Mouse (Mus musculus) activated CD4-positive, CD25-positive, alpha-beta regulatory T cell, adult 4 months (primary cell): ENCODE measurements around the gene Abcb9. TPM values are rescaled to one million over a fixed set of nuclear protein-coding genes. Genes with fewer than 3 reads are reported as not detected.

Experiments
- ATAC-seq: one replicate; pipeline ENCODE4 v1.8.0; 2017
- polyA plus RNA-seq, 2 experiments: library from polyadenylated mRNA; unstranded; fragments of 100-300 nt; shearing (Covaris generic); gene quantifications; one replicate each; pipeline ENCODE4 v1.2.1; 2017

Abcb9 gene
- polyA plus RNA-seq, 2 experiments from 2014 or later = 12.0 to 23.4 TPM

DNA sequence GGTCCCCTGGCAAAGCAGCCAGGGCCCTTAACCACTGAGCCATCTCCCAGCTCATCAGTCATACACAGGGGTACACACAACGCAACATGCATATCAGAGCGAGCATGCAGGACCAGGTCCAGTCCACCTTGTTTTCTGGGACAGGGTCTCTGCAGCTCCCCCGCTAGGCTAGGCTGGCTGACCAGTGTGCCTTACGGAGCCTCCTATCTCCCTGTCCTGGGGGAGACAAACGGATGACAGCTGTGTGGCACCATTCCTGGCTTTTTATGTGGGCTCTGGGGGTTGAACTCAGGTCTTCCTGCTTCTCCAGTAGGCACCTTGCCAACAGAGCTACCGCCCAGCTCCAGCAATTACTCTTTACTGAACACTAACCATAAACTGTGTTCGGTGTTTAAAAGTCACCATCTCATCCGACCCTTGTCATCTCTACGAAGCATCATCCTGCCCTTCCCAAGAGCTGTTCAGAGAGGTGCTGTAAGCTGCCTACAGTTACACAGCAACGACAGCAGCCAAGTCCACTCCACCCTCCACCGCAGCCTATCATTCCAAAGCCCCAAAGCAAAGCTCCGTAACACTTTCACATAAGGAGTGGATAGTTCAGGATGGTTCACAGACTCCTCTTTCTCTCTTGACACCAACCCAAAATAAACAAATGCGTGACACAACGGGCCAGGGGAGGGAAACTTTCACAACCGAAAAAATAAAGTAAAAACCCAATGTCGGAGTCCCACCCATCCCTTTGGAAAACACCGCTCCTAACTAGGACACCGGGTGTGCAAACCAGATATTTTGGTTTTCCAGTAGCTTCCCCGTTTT lies 66.2 kb downstream of the Abcb9 start:
- ATAC-seq = no peak

DNA sequence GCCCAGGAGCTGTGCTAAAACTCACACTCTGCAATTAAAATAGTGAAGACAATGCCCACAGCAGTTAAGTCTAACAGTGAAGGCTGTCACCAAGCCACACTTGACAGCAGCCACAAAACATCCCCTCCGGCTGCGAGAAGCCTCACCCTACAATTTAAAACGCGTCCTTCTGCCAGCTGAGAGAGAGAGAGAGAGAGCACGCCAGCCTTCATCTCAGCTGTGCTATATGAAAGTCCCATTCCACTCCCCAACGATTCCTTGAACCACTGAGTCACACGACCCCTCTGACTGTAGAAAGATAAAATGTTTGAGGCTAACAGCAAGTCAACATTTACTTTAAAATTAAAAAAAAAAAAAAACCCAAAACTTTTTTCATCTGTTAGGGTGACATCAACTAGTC lies 66.9 kb downstream of the Abcb9 start:
- ATAC-seq = no peak

DNA sequence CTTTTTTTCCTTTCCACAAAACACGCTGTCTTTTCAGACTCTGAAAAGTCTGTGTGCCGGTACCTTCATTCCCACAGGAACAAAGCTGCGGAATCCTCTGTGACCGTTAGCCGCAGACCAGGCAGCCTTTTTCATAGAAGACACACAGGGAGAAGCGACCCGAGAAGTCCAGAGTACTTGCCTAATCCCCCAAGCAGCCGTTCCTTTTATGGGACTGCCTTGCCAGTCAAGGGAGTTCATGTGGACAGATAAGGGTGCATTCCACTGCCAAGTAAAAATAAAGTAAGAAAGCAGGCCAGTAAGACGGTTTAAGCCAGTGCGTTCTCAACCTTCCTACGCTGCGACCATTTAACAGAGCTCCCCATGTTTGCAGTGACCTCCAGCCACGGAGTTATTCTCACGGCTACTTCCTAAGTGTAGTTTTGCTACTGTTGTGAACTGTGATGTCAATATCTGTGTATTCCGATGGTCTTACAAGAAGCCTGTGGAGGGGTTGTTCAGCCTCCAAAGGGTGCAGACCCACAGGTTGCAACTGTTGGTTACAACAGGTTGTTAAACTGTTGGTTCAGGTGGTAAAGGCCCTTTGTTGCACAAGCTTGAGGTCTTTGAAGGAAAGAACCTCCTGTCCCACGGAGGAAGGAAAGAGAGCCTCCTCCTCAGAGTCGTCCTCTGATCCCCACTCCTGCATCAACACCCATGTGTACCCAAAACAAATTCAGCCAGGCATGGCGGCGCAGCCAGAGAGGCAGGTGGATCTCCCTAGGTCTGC lies 67.7 kb downstream of the Abcb9 start:
- ATAC-seq = no peak

DNA sequence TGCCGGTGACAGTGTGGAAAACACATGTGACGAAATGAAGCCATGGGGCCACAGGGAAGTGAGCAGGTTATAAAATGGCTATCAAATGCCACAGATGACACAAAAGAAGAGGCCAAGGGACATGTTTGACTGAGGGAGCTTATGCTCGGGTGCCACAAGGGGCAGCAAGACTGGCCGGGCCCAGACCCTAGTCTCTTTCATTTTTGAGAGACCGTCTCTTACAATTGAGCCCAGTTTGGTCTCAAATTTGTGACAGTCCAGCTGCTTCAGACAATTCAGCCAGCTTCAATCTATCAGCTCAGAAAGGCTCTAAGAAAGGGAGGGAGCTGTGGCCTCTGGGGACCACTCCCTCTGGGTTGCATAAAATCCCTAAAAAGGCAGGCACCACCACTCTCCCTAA lies 69.0 kb downstream of the Abcb9 start:
- ATAC-seq = no peak

DNA sequence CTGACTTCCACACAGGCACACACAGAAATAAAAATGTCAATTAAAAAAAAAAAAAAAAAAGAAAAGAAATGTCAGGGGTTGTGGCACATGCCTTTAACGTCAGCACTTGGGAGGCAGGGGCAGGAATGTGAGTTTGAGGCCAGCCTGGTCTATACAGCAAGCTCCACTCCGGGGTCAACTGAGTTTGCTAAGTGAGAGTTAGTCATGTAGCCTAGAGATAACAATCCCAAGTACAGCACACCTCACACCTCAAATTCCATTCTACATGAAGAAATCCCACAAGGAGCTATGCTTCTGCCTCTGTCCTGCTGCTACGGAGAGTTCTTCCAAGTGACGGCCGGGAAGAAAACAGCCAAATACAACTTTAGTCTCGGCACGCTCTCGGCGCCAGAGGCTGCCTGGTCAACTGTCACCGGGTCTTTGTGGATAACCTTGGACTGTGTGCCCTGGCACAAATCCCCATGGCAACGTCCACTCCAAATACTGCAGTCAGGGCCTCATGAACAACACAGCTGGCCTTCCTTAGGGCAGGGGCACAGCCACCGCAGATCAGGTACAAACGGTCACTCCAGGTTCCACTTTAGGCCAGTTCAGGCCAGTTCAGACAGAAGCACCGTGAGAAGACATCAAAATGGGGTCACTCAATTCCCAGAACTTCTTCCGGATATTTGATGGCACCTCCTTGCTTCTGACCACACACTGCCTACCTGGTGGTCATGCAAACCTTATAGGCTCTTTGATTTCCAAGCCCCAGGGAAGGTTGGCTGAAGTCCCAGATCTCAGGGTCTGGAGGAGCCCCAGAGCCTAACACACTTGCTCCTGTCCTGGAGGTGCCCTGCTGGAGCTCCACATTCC lies 69.8 kb downstream of the Abcb9 start:
- no peak for ATAC-seq

DNA sequence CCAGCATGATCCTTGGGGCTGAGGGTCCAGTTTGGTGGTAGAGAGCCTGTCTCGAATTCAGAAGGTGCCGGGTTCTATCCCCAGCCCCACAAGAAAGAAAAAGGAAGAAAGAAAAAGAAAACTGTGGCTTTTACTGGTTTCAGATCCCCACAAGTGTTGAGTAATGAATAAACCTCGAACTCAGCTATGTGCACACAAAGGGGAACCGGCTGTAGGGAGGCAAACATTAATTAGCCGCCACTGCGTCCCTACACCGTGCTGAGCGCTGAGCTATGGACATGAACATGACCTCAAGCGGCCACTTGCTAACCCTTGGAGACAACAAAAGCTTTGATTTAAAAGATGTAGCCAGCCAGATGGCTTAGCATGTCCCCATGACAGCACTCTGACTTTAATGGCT lies 70.5 kb downstream of the Abcb9 start:
- no peak for ATAC-seq

DNA sequence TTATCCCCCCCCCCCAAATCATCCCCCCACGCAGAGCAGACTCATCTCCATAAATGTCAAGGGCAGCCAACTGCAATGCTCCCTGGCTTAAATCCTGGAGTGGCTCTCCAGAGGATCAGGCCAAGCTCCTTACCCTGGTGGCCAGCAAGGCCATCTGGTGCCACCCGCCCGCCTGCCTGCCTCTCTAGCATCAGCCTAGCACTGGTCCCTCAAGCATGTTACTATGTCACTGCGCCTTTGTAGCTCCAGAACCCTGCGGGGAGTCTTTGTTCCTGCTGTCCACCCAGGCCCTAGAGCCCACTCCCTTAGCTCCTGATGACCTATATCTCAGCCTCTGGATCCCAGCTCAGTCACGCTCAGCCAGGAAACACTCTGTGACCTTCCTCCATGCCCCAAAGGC lies 70.9 kb downstream of the Abcb9 start:
- ATAC-seq = no peak

DNA sequence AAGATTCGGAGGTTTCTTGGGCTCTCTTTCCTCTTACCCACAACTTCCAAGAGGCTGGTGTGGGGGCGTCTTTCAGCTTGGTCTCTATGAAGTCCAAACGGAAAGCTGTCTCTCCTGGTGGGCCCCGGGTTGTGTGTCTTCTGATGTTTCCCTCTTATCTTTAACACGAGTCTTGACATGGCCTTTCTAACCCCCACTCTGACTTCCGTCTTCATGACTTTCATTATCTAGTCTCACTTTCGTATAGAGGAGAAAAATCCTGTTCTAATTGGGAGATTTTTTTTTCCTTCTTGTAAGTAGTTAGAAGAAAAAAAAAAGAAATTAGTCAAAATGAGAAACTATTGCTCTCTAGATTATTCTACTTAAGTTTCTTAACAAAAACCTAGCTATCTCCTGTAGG lies 73.2 kb downstream of the Abcb9 start:
- peak; percentile 65 for ATAC-seq

DNA sequence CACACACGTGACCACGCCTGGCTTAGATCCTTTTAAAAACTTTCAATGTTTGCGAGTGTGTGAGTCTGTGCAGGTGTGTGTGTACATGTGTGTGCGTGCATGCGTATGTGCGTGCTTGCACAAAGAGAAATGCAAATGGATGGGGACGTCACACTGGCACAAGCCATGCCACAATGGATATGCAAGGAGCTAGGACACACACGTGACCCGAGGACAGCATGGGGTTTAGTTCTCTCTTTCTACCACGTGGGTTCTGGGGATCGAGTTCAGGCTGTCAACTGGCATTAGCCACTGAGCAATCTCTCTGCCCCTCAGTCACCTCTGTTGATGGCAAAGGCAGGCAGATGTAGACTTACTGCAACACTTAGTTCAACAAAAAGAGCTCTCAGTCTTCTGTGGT lies 73.9 kb downstream of the Abcb9 start:
- ATAC-seq = no peak

DNA sequence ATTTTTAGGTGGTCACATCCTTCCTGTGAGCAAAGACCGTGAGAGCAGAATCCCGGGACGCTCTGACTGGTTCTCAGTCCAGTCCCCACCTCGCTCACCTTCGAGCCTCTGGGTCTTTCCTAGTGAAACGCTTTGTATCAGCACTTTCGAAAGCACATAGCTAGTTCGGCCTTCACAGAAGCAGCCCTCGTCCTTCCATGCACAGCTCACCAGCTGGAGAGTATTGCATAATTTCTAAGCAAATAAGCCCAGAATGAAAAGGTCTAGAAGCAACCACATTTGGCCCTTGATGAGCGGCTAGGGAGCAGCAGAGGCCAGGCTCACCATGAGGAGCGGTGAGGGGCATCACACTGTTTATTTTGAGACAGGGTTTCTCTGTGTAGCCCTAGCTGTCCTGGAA lies 74.5 kb downstream of the Abcb9 start:
- no peak for ATAC-seq

DNA sequence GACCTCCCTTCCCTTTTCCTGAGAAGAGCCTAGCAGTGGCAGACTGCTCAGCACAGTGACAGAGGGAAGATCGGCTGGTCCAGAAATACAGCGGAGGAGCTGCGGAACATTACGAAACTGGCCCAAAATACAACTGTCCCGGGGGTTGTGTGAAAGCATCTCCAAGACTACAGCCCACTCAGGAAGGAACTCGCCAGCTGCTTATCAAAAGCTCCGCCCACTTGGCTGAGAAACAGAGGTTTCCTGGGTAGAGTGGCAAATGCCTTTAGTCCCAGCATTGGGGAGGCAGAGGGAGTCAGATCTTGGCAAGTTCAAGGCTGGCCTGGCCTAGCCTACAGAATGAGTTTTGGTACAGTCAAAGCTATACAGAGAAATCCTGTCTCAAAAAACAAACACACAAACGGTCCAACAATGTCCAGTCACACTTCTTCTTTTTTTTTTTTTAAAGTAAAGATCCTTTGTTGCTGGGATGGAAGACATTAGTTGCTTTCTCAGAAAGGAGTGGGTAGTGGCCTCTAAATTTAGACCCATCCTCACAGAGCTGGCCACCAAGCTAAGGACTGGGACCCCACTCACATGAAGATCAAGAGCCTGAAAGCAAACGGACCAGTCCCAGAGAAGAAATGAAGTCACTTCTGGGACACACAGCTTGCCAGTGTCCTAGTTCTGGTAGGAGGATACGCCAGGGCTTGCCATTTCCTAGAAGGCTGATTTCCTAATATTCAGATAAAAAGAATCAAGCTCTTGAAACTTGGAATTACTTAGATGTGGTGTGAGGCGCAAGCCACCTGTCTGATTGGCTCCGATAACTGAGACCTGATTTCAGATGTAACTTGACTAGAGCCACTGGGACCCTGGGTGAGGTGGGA lies 76.0 kb downstream of the Abcb9 start:
- ATAC-seq = peak; percentile 41

DNA sequence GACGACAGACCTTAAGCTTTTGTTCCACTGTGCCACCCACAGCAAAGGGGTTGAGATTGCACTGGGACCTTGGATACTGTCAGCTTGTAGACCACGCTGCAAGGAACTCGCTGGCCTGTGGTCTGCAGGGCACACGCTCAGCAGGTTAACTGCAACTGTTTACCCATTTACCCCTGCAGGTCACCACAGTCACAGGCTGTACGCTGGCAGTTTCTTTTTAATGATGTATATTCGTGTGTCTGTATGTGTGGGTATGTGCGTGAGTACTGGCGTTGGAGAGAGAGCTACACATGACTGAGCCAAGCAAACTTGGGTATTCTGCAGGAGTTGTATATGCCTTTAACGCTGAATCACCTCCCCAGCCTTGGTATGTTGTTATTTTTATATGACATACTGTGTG lies 76.9 kb downstream of the Abcb9 start:
- ATAC-seq = no peak

DNA sequence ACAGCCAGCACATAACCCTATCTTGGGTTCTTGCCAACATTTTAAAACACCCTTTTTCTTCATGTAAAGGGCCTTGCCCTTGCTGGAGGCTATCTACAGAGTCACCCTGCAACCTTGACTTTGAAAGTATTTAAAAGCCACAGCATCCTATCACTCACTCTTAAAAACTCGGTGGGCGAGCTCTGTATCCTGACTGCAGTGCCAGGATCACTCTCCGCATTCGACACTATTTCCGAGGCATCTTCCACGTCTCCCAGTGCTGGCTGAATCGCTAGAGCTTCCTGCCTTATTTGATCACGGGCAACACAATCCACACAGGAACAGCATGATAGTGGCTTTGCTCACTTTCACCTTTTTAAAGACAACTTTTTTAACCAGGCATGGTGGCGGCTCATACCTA lies 77.7 kb downstream of the Abcb9 start:
- ATAC-seq = no peak

DNA sequence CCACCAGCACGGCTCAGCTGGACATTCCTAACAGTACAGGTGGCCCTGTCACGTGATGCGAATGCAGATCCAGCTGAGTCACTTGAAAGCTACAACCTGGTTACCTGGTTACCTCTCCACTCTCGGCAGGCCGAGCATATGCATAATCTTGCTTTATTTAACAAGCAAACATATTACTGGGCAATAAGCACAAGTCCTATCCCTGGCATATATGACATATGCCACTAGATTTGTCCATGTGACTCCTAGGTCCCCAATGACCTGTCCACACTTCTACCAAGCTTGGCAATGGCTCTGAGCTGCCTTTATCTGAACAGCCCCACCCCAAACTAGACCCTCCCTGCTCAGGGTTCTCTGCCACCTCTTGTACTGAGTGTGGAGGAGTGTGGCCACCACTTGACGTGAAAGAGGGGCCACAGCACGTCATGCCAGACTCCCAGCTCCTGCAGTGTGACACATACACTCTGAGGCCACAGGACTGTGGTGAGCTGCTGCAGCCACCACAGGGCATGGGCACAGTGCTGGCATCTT lies 79.2 kb downstream of the Abcb9 start:
- ATAC-seq = no peak

DNA sequence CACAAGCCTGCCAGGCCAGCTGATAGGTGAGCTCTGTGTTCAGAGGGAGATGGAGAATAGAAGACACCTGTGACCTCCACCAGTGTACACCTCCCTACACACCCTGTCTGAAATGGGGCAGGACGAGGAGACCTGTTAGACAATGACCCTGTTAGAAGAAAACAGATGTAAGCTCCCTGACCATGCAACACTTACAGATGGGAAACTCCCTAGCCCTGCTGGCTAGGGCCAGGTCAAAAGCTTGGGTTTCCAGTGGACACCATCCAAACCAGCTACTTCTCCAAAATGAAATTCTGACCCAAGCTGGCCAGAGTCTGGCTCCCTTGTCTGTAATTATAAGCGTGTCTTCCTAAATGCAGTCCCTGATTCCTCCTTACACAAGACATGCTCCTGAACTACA lies 79.9 kb downstream of the Abcb9 start:
- ATAC-seq = no peak

DNA sequence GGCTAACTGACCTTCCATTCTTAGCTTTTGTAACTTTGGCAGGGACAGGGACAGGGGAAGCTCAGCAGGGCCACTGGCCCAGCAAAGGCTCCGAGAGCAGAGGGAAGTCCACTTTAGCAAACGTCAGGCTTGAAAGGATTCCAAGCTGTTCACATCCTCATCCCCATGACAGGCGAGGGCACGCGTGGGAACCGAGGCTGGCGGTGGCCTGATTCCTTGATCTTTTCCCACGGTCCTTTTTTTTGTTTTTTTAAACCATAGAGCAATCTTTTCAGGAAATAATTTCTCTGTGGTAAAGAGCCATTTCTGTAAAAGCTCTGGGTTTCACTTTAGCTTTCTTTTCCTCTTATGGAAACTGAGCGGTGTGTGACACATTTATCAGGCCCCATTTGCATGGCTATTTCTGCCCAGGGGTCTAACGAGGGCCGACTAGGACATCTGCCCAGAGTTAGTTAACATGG lies 80.8 kb downstream of the Abcb9 start:
- ATAC-seq = no peak

DNA sequence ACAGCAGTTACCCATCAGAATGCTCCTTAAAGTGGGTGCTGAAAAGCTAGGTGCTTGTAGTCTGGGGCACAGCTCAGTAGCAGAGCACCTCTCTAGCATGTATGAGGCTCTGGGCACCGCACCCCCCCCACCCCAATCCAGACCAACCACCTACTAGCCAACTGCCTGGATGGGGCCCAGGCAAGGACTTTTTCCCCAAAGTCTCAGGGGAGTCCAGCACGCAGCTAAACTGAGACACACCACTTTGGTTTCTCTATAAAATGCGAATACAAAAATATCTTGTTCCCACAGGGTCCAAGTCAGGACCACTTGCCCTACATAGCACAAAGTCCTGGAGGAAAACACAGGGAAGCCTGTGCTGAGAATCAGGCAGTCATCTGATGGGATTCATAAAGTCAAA lies 81.4 kb downstream of the Abcb9 start:
- ATAC-seq = no peak

DNA sequence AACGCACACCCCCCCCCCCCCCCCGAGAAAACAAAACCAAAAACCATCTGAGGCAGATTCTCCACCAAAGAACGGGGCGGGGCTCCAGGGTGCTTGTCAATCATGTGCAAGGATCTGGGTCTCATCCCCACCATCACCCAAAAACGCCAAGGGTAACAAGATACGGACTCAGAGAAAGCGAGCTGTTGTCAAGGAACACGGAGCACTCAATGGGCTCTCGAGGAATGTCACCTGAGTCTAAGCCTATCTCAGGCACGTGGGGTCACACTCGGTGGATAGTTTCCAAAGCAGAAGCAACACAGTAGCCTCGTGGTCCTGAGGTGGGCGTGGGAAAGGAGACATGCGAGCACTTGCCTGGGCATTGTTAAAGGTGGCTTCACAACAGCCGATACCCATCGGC lies 81.9 kb downstream of the Abcb9 start:
- ATAC-seq = no peak

DNA sequence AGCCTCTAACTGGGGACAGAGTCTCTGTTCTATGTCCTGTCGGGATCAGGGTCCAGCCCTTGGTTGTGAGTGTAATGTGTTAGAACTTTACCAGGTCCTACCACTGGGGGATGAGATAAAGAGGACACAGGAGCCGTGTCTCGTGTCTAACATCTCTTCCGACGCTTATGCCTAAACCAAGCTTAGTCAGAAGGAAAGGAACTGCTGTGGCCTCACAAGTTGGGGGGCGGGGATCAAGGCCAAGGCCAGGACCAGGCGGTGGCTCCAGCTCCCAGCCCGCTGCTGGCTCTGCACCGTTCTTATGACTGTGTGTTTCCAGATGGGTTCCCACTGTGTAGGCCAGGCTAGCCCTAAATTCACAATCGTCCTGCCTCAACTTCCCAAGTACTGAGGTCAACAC lies 82.7 kb downstream of the Abcb9 start:
- no peak for ATAC-seq

DNA sequence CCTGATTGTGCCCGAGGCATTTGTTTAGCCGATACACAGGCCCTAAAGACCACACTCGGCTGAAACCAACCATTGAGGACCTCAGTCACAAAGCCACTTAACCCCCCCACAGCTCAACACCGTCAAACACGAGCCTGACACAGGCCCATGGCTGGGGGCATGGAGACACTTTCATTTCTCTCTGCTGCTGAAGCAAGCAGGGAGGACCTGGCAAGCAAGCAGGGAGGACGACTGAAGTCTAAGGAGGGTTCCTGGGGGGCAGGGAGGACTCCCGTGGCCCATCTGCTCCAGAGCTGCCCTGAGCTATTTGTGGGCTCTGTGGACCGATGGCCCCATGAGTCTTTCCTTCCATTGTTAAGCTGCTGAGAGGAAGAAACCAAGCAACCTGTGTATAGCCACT lies 83.7 kb downstream of the Abcb9 start:
- ATAC-seq = no peak
